8 mouse cellular contexts compared by ENCODE assay signal in genomic region chr3:73046248-73046647, GRCm38 (mm10). TPM values are rescaled to one million over a fixed set of nuclear protein-coding genes. Genes with fewer than 3 reads are reported as not detected.
A peak's percentile ranks its signal among the peaks of the same experiment; 100 is the strongest.
DNase-seq lines count a peak whose midpoint lies in the region; ATAC-seq and TF ChIP-seq lines count a peak whose summit lies in the region.

No protein-coding gene starts in this region.

- H3K36me3 ChIP-seq in heart, adult 2 months (ENCODE audit: control insufficient read depth, insufficient read depth, low read length): no peaks in the 10 kb centered on the region
- no peaks in the 10 kb centered on the region for H3K36me3 ChIP-seq in heart, embryonic 11.5 days (ENCODE audit: control insufficient read depth, insufficient read depth, low read length)

- no peak overlapping the region for H3K9ac ChIP-seq in heart, adult 2 months (ENCODE audit: low read depth, low read length)
- no peak overlapping the region for H3K9ac ChIP-seq in heart, embryonic 11.5 days (ENCODE audit: low read depth, low read length)

- no peak for TF ChIP-seq EP300 in heart, adult 2 months (IDR thresholded peaks at IDR 0.05; ENCODE audit: insufficient read depth, low read depth, low read length)

- no peak for DNase-seq in heart, adult 2 months
- DNase-seq in B cell, adult 2 months: peak; percentile 22 to 31
- DNase-seq in adrenal gland, postnatal 36 days: peak; percentile 46 to 63
- peak; percentile 54 for DNase-seq in induced T-regulatory cell, adult 2 months (ENCODE audit: low read depth)
- peak; percentile 54 for DNase-seq in lung, postnatal 10 days
- peak; percentile 59 for DNase-seq in right cerebral cortex, postnatal 4 days

- no peaks in the 10 kb centered on the region for H3K4me1 ChIP-seq in heart, adult 2 months (ENCODE audit: control insufficient read depth, insufficient read depth, low read length)
- no peaks in the 10 kb centered on the region for H3K4me1 ChIP-seq in heart, embryonic 11.5 days (ENCODE audit: control insufficient read depth, insufficient read depth, low read length)
- H3K4me1 ChIP-seq in embryonic fibroblast, embryonic 13.5 days (ENCODE audit: control insufficient read depth, insufficient read depth, low read length): no peaks in the 10 kb centered on the region

- no peak overlapping the region for H3K4me2 ChIP-seq in heart, embryonic 11.5 days

- no peak for ATAC-seq in heart, embryonic 11.5 days (replicated peaks; ENCODE audit: insufficient number of reproducible peaks, low FRiP score, low TSS enrichment)

- intact Hi-C loops in heart, adult 2 months (cut with DNase I): no loop called here

- H3K27ac ChIP-seq in heart, adult 2 months: no peak overlapping the region
- H3K27ac ChIP-seq in heart, embryonic 11.5 days (ENCODE audit: low read depth, low read length): no peak overlapping the region
- H3K27ac ChIP-seq in embryonic fibroblast, embryonic 13.5 days (ENCODE audit: insufficient read depth, low read length): no peak overlapping the region

- no peak for TF ChIP-seq POLR2A in heart, adult 2 months (IDR thresholded peaks at IDR 0.05; ENCODE audit: insufficient read depth, low read depth, low read length)
- no peak for TF ChIP-seq POLR2A in embryonic fibroblast, embryonic 13.5 days (IDR thresholded peaks at IDR 0.05; ENCODE audit: low read depth, low read length)

- H3K9me3 ChIP-seq in heart, embryonic 11.5 days (replicated peaks; ENCODE audit: control insufficient read depth, low read length): no peaks in the 10 kb centered on the region

- 2% methylated on average over 3 of the region's 3 CpGs for WGBS in heart, adult 2 months
- WGBS in heart, embryonic 11.5 days (ENCODE audit: insufficient replicate concordance): 6% methylated on average over 3 of the region's 3 CpGs

- peak; percentile 89 for TF ChIP-seq CTCF in heart, adult 2 months (IDR thresholded peaks at IDR 0.05)
- peak; percentile 29; the same call in 1 of the 2 replicates for TF ChIP-seq CTCF in embryonic fibroblast, embryonic 13.5 days (IDR thresholded peaks at IDR 0.05; ENCODE audit: borderline replicate concordance, insufficient read depth, low read length)

- no peak overlapping the region for H3K4me3 ChIP-seq in heart, adult 2 months
- no peak overlapping the region for H3K4me3 ChIP-seq in heart, embryonic 11.5 days (ENCODE audit: low read depth, low read length)
- no peak overlapping the region for H3K4me3 ChIP-seq in embryonic fibroblast, embryonic 13.5 days (ENCODE audit: insufficient read depth, low read length)

- no peaks in the 10 kb centered on the region for H3K79me2 ChIP-seq in heart, adult 2 months (replicated peaks; ENCODE audit: control insufficient read depth, insufficient read depth, low read length)

- H3K27me3 ChIP-seq in heart, adult 2 months (ENCODE audit: control insufficient read depth, insufficient read depth, low read length): no peaks in the 10 kb centered on the region
- 0 out of 2 replicates have a peak, but pooled peaks cover 3% of the 10 kb centered on the region for H3K27me3 ChIP-seq in heart, embryonic 11.5 days (ENCODE audit: control insufficient read depth, insufficient read depth, low read length)

RNA-seq across cellular contexts. Expression of gene Slitrk3, which starts 11.4 kb away (rescaled TPM):
- total RNA-seq in heart, adult 2 months (2021): not detected
- polyA plus RNA-seq in heart, adult 2 months (2012; rRNA removed): not detected in 2 replicates
- 0.13 and 0.16 TPM in 2 replicates for polyA plus RNA-seq in heart, embryonic 11.5 days (2014; fragmentation: Nextera tagmentation; extraction: Ambion mirVana)
- not detected for total RNA-seq in adrenal gland, postnatal 36 days (2021)
- 0.14 TPM in 1 of 2 replicates, not detected in the other for polyA plus RNA-seq in embryonic fibroblast, embryonic 13.5 days (2011; ENCODE audit: insufficient read length, low read depth, missing spikeins)

Comparison
In these comparisons a context has a peak if more than half of its experiments do, and no peak if none do; other contexts are left out.
1. DNase-seq: peak in B cell, adult 2 months (2 of 2), adrenal gland, postnatal 36 days (2 of 2), induced T-regulatory cell, adult 2 months (single experiment), lung, postnatal 10 days (single experiment) and right cerebral cortex, postnatal 4 days (single experiment); none in heart, adult 2 months (0 of 2).